Mouse (Mus musculus): ENCODE measurements around the gene Olfr958. TPM values are rescaled to one million over a fixed set of nuclear protein-coding genes. Genes with fewer than 3 reads are reported as not detected.

Gene Olfr958
- not detected for total RNA-seq (2021)
- long read RNA-seq, experiment 1: 0 reads
- long read RNA-seq, experiment 2: 0 reads

GRCm38 (mm10) chr9:39553946-39554345 is at the start of gene Olfr958:
Olfr958 (minus strand) TSS chr9:39554054.
- intact Hi-C loops (cut with DNase I): no loop called here
- no peak for DNase-seq

- intact Hi-C loops (cut with DNase I): no loop called here
- DNase-seq: no peak
Observed at GRCm38 (mm10) chr9:39603333-39603845, 49.5 kb upstream of the Olfr958 start.

GRCm38 (mm10) chr9:39602536-39603332 is 48.9 kb upstream of the Olfr958 start:
- no peak for DNase-seq
- intact Hi-C loops (cut with DNase I): no loop called here

GRCm38 (mm10) chr9:39577050-39577449 is 23.2 kb upstream of the Olfr958 start:
- DNase-seq: no peak
- intact Hi-C loops (cut with DNase I): no loop called here

- DNase-seq: no peak
- intact Hi-C loops (cut with DNase I): no loop called here
Observed at GRCm38 (mm10) chr9:39575469-39575868, 21.6 kb upstream of the Olfr958 start, which contains the start of gene Olfr959. Olfr959 (minus strand) TSS chr9:39575569.

- DNase-seq: no peak
- intact Hi-C loops (cut with DNase I): no loop called here
Observed at GRCm38 (mm10) chr9:39558349-39558647, 4.4 kb upstream of the Olfr958 start.

- DNase-seq: no peak
- intact Hi-C loops (cut with DNase I): no loop called here
Observed at GRCm38 (mm10) chr9:39557529-39558348, 3.9 kb upstream of the Olfr958 start.

- intact Hi-C loops (cut with DNase I): no loop called here
- no peak for DNase-seq
Observed at GRCm38 (mm10) chr9:39550806-39551205, 3.0 kb downstream of the Olfr958 start.

GRCm38 (mm10) chr9:39523616-39524285 is 30.1 kb downstream of the Olfr958 start:
- DNase-seq: no peak

GRCm38 (mm10) chr9:39518595-39518994 is 35.3 kb downstream of the Olfr958 start:
- intact Hi-C loops (cut with DNase I): no loop called here
- no peak for DNase-seq

More at GRCm38 (mm10) chr9:39523616-39524285, 30.1 kb downstream of the Olfr958 start:
- intact Hi-C loops (cut with DNase I): no loop called here

- no peak for DNase-seq
- intact Hi-C loops (cut with DNase I): no loop called here
Observed at GRCm38 (mm10) chr9:39515531-39515930, 38.3 kb downstream of the Olfr958 start, which contains the start of gene Olfr957. Olfr957 (minus strand) TSS chr9:39515809.

GRCm38 (mm10) chr9:39509412-39509811 is 44.4 kb downstream of the Olfr958 start:
- no peak for DNase-seq
- intact Hi-C loops (cut with DNase I): loop anchor here (2.0 kb wide), 1 partner anchor 101 kb away; the partner anchor contains the start of gene Olfr148

- intact Hi-C loops (cut with DNase I): loop anchor here (2.0 kb wide), 1 partner anchor 102 kb away; the partner anchor contains the start of gene Olfr148
Observed at GRCm38 (mm10) chr9:39508998-39509397, 44.9 kb downstream of the Olfr958 start.

More at GRCm38 (mm10) chr9:39508998-39509397, 44.9 kb downstream of the Olfr958 start:
- peak in 1 of 2 experiments; percentile 8 for DNase-seq

Other genes starting within 250 kb of the Olfr958 start
- gene Olfr948, start 228.0 kb downstream of the Olfr958 start, total RNA-seq (2021): not detected
- not detected for gene Olfr951, start 166.6 kb downstream of the Olfr958 start, total RNA-seq (2021)
- not detected for gene Olfr952, start 126.9 kb downstream of the Olfr958 start, total RNA-seq (2021)
- not detected for gene Olfr954, start 97.4 kb downstream of the Olfr958 start, total RNA-seq (2021)
- not detected for gene Olfr955, start 82.1 kb downstream of the Olfr958 start, total RNA-seq (2021)
- not detected for gene Olfr44, start 60.1 kb downstream of the Olfr958 start, total RNA-seq (2021)
- not detected for gene Olfr957, start 38.2 kb downstream of the Olfr958 start, total RNA-seq (2021)
- not detected for gene Olfr959, start 21.5 kb upstream of the Olfr958 start, total RNA-seq (2021)
- gene AW551984, start 50.3 kb upstream of the Olfr958 start, total RNA-seq (2021): 1 to 10 TPM in 1 of 2 experiments, under 1 TPM in 1; 0.92 to 1.3 TPM
- gene Olfr148, start 56.6 kb upstream of the Olfr958 start, total RNA-seq (2021): not detected
- not detected for gene Olfr960, start 67.3 kb upstream of the Olfr958 start, total RNA-seq (2021)
- not detected for gene Olfr961, start 91.0 kb upstream of the Olfr958 start, total RNA-seq (2021)
- not detected for gene Olfr963, start 113.2 kb upstream of the Olfr958 start, total RNA-seq (2021)
- not detected for gene Olfr149, start 153.1 kb upstream of the Olfr958 start, total RNA-seq (2021)
- gene Olfr965, start 157.3 kb upstream of the Olfr958 start, total RNA-seq (2021): not detected
- not detected for gene Olfr150, start 176.9 kb upstream of the Olfr958 start, total RNA-seq (2021)
- gene Olfr967, start 192.2 kb upstream of the Olfr958 start, total RNA-seq (2021): not detected
- gene Olfr968, start 229.2 kb upstream of the Olfr958 start, total RNA-seq (2021): not detected
- not detected for gene Olfr969, start 236.9 kb upstream of the Olfr958 start, total RNA-seq (2021)

All from gastrocnemius, postnatal 36 days (tissue).